Mouse (Mus musculus): ENCODE data around the gene Sqstm1. TPM values are rescaled to one million over a fixed set of nuclear protein-coding genes. Genes with fewer than 3 reads are reported as not detected.

Gene Sqstm1
- polyA plus RNA-seq, 1 experiment from 2014 or later, result 392 TPM

GRCm38 (mm10) chr11:50238821-50239791, 28.5 kb upstream of the Sqstm1 start:
- H3K27ac ChIP-seq, result no peak overlapping the region
- H3K4me2 ChIP-seq, result no peak overlapping the region
- peaks cover 6% of the 10 kb centered on the region for H3K36me3 ChIP-seq (replicated peaks)
- H3K9me3 ChIP-seq, result no peaks in the 10 kb centered on the region
- WGBS, result 90% methylated on average over 9 of the region's 9 CpGs
- no peak overlapping the region for H3K9ac ChIP-seq
- no peak overlapping the region for H3K4me3 ChIP-seq
- H3K27me3 ChIP-seq (replicated peaks), result peaks cover 21% of the 10 kb centered on the region
- no peak for ATAC-seq (replicated peaks)
- peaks cover 19% of the 10 kb centered on the region for H3K4me1 ChIP-seq

DNA sequence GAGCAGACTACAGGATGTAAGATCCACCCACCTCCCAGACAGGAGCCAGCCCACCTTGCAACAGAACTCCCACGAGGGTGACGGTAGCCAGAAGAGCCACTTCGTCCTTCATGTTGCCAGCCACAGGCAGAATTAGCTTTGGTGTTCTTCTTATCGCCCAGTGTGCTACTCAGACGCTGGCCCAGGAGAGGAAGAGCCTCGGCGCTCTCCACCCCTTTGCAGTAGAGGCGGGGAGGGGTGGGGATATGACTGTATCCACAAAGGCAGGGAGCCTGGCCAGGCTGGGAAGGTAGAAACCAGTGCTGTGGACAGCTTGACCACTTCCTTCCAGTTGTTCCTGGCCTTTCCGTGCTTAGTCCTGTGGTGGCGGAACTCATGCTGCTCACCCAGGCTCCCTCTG, 27.7 kb upstream of the Sqstm1 start, which contains the start of gene Ltc4s:
Ltc4s (minus strand) TSS at position 293 of the 400 bp plus-strand sequence.
- H3K27me3 ChIP-seq (replicated peaks), result peaks cover 23% of the 10 kb centered on the region
- peaks cover 19% of the 10 kb centered on the region for H3K4me1 ChIP-seq
- H3K4me3 ChIP-seq, result peak within 1 kb of the TSS; percentile 56
- H3K9ac ChIP-seq, result no peak within 1 kb of the TSS
- H3K36me3 ChIP-seq (replicated peaks), result peaks cover 14% of the 10 kb centered on the region
- no peak for ATAC-seq (replicated peaks)
- H3K9me3 ChIP-seq, result no peaks in the 10 kb centered on the region
- peak within 1 kb of the TSS; percentile 89 for H3K4me2 ChIP-seq
- no peak within 1 kb of the TSS for H3K27ac ChIP-seq
- 51% methylated on average over 10 of the region's 10 CpGs for WGBS

- Histone ChIP-seq H3K4me1 (peaks cover 19% of the 10 kb centered on the region), H3K27me3 (replicated peaks) (peaks cover 23% of the 10 kb centered on the region), H3K9me3 (no peaks in the 10 kb centered on the region), H3K4me3 (peak overlapping the region; percentile 56), H3K27ac (no peak overlapping the region), H3K9ac (peak overlapping the region; percentile 47), H3K36me3 (replicated peaks) (peaks cover 25% of the 10 kb centered on the region), H3K4me2 (peak overlapping the region; percentile 89)
- WGBS, result 2% methylated on average over 66 of the region's 66 CpGs
- ATAC-seq (replicated peaks), result peak; percentile 20
These were observed 26.6 kb upstream of the Sqstm1 start for GRCm38 (mm10) chr11:50236937-50237835.

DNA sequence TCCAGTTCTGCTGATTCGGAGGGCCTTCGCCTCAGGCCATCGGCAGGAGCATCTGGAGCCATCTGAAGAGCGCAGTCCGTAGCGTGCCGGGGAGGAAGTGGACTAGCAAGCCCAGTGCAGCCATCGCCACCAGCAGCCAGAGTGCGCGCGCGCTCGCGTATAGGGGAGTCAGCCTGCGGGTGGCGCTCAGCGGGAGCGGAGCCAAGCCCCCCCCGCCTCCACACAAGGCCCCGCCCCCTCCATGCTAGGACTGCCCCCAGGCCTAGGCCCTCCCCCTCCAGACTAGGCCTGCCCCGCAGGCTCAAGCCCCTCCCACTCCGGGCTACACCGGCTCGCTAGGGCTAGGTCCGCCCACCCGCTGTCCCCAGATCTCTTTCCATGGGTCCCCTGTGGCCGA, 25.9 kb upstream of the Sqstm1 start:
- WGBS, result 1% methylated on average over 27 of the region's 27 CpGs
- peak overlapping the region; percentile 47 for H3K9ac ChIP-seq

GRCm38 (mm10) chr11:50234606-50235005, 24.0 kb upstream of the Sqstm1 start:
- Histone ChIP-seq H3K9ac (no peak overlapping the region), H3K4me3 (no peak overlapping the region), H3K4me1 (peaks cover 24% of the 10 kb centered on the region), H3K36me3 (replicated peaks) (peaks cover 27% of the 10 kb centered on the region), H3K27ac (no peak overlapping the region), H3K4me2 (no peak overlapping the region), H3K9me3 (no peaks in the 10 kb centered on the region), H3K27me3 (replicated peaks) (peaks cover 23% of the 10 kb centered on the region)
- no peak for ATAC-seq (replicated peaks)
- 94% methylated on average over 25 of the region's 25 CpGs for WGBS

More for the DNA sequence above, 25.9 kb upstream of the Sqstm1 start:
- Histone ChIP-seq H3K4me2 (peak overlapping the region; percentile 89), H3K4me1 (peaks cover 19% of the 10 kb centered on the region), H3K36me3 (replicated peaks) (peaks cover 27% of the 10 kb centered on the region), H3K9me3 (no peaks in the 10 kb centered on the region), H3K27ac (0 out of 2 replicates have a peak overlapping the region, but pooled peaks have one; percentile 3), H3K27me3 (replicated peaks) (peaks cover 23% of the 10 kb centered on the region), H3K4me3 (peak overlapping the region; percentile 56)
- ATAC-seq (replicated peaks), result peak; percentile 83

GRCm38 (mm10) chr11:50233993-50234392, 23.4 kb upstream of the Sqstm1 start:
- Histone ChIP-seq H3K27me3 (replicated peaks) (peaks cover 23% of the 10 kb centered on the region), H3K4me1 (peaks cover 30% of the 10 kb centered on the region), H3K4me3 (no peak overlapping the region), H3K9ac (no peak overlapping the region), H3K36me3 (replicated peaks) (peaks cover 27% of the 10 kb centered on the region), H3K4me2 (no peak overlapping the region), H3K9me3 (no peaks in the 10 kb centered on the region), H3K27ac (no peak overlapping the region)
- ATAC-seq (replicated peaks), result no peak
- 86% methylated on average over 11 of the region's 11 CpGs for WGBS

GRCm38 (mm10) chr11:50233022-50233421, 22.4 kb upstream of the Sqstm1 start:
- peaks cover 37% of the 10 kb centered on the region for H3K4me1 ChIP-seq
- no peak overlapping the region for H3K9ac ChIP-seq
- no peak for ATAC-seq (replicated peaks)
- H3K9me3 ChIP-seq, result no peaks in the 10 kb centered on the region
- WGBS, result 92% methylated on average over 13 of the region's 13 CpGs
- H3K27ac ChIP-seq, result no peak overlapping the region
- no peak overlapping the region for H3K4me2 ChIP-seq
- no peak overlapping the region for H3K4me3 ChIP-seq
- H3K27me3 ChIP-seq (replicated peaks), result peaks cover 19% of the 10 kb centered on the region
- H3K36me3 ChIP-seq (replicated peaks), result peaks cover 27% of the 10 kb centered on the region

GRCm38 (mm10) chr11:50231411-50231810, 20.8 kb upstream of the Sqstm1 start:
- 28% methylated on average over 8 of the region's 8 CpGs for WGBS
- no peak overlapping the region for H3K27ac ChIP-seq
- no peak overlapping the region for H3K9ac ChIP-seq
- no peak for ATAC-seq (replicated peaks)
- H3K4me3 ChIP-seq, result no peak overlapping the region
- peaks cover 42% of the 10 kb centered on the region for H3K4me1 ChIP-seq
- peaks cover 5% of the 10 kb centered on the region; the same call in 1 of the 2 replicates for H3K27me3 ChIP-seq (replicated peaks)
- H3K9me3 ChIP-seq, result no peaks in the 10 kb centered on the region
- H3K4me2 ChIP-seq, result 0 out of 2 replicates have a peak overlapping the region, but pooled peaks have one; percentile 29
- H3K36me3 ChIP-seq (replicated peaks), result peaks cover 27% of the 10 kb centered on the region

- H3K9me3 ChIP-seq, result no peaks in the 10 kb centered on the region
- H3K4me2 ChIP-seq, result peak overlapping the region; percentile 29
- ATAC-seq (replicated peaks), result no peak
- H3K4me3 ChIP-seq, result no peak overlapping the region
- H3K27ac ChIP-seq, result peak overlapping the region; percentile 40; the same call in 1 of the 2 replicates
- H3K27me3 ChIP-seq (replicated peaks), result peaks cover 5% of the 10 kb centered on the region; the same call in 1 of the 2 replicates
- peaks cover 27% of the 10 kb centered on the region for H3K36me3 ChIP-seq (replicated peaks)
- 26% methylated on average over 45 of the region's 45 CpGs for WGBS
- H3K9ac ChIP-seq, result no peak overlapping the region
- peaks cover 41% of the 10 kb centered on the region for H3K4me1 ChIP-seq
These were observed 20.1 kb upstream of the Sqstm1 start for GRCm38 (mm10) chr11:50230481-50231304.

GRCm38 (mm10) chr11:50229252-50229910, 18.8 kb upstream of the Sqstm1 start:
- peaks cover 5% of the 10 kb centered on the region; the same call in 1 of the 2 replicates for H3K27me3 ChIP-seq (replicated peaks)
- H3K4me3 ChIP-seq, result no peak overlapping the region
- no peak overlapping the region for H3K9ac ChIP-seq
- no peaks in the 10 kb centered on the region for H3K9me3 ChIP-seq
- H3K36me3 ChIP-seq (replicated peaks), result peaks cover 24% of the 10 kb centered on the region
- H3K4me1 ChIP-seq, result peaks cover 40% of the 10 kb centered on the region
- 51% methylated on average over 7 of the region's 7 CpGs for WGBS
- H3K4me2 ChIP-seq, result no peak overlapping the region
- no peak overlapping the region for H3K27ac ChIP-seq
- ATAC-seq (replicated peaks), result no peak

DNA sequence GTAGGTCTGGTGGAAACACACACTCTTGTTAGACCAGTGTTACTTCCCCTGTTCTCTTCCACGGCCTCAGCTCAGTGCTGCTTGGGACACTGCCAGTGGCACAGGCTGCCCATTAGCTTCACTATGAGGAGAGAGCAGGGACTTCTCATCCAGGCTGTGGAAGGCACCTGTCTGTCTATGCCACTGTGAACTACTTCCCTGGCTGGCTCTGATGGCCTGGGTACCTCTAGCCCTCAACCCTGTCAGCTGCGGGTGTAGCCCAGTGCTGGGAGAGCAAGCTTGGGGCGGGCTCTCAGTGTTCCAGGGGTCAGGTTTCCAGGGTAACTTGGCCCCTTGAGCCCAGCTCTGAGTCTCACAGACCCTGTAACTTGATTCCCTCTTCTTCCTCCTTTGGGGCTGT, 18.1 kb upstream of the Sqstm1 start:
- Histone ChIP-seq H3K27me3 (replicated peaks) (no peaks in the 10 kb centered on the region), H3K4me3 (no peak overlapping the region), H3K27ac (no peak overlapping the region), H3K36me3 (replicated peaks) (peaks cover 18% of the 10 kb centered on the region; the same call in 1 of the 2 replicates), H3K9ac (no peak overlapping the region), H3K4me2 (no peak overlapping the region), H3K9me3 (no peaks in the 10 kb centered on the region), H3K4me1 (peaks cover 42% of the 10 kb centered on the region)
- WGBS, result 21% methylated on average over 3 of the region's 3 CpGs
- no peak for ATAC-seq (replicated peaks)
